Mouse (Mus musculus) lung, postnatal 25 days (tissue): ENCODE measurements at regions not wholly inside any gene's neighbourhood (a gene's known extent, or its start where the extent isn't known, plus 50 kb on each side); places are given as distances from the start of the nearest gene placed in this dataset.
A peak's percentile ranks its signal among the peaks of the same experiment; 100 is the strongest.

Experiments
- DNase-seq: peaks from one replicate; pipeline ENCODE4 v3.0.0; 2022; ENCODE audit warnings: low spot score

DNA sequence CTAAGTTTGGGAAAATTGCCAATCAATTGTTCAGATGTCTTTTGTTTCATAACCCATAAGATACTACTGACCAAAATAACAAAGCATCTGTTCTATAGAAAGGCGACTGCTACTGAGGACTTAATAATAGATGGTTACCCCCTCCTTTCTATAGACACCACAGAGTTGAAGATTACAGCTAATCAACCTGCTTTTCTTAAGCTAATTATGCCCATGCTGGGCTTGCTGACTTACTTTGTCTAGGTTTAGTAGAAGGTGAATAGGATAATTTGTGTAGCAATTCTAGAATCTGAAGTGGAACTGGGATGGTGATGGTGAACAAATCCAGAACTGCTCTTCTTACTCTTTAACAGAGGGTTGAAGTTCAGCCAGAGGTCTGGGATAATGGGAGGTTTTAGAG, 53.8 kb upstream of the Tbx18 start:
- no peak for DNase-seq

DNA sequence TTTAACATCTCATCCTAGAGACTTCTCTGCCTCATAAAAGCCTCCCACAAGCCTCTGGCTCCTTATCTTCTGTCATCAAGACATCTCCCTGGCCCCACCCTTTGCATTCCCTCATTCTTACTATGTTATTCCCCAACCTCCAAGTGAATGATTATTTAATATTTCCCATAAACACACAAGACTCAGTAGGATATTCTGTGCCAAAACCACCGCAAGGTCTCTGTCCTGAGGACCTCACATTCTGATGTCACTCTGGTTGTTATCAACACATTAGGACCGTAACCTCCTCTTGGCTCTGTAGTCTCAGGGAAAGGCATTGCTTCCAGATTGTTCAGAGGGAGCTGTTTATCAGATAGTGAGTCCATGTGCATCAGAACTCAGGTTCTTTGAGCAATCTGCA, 80.7 kb upstream of the Tbx18 start:
- no peak for DNase-seq

DNA sequence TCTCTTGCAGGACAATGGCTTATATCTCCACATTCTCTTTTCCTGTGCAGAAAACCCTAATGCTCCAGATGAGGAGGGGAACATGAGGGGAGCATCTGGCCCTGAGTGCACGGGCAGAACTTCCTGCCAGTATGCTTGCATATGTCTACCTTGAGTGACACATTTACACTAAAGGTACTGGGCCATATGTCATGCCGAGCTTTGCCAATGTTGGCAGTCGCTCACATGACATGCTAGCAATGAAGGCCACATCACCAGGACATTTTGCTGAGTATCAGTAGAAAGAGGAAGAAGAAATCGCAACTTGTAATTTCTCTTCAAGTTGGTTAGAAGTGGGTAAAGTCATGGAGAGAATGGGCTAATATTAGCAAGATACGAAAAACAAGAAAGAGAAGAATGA, 91.2 kb upstream of the Tbx18 start:
- no peak for DNase-seq

DNA sequence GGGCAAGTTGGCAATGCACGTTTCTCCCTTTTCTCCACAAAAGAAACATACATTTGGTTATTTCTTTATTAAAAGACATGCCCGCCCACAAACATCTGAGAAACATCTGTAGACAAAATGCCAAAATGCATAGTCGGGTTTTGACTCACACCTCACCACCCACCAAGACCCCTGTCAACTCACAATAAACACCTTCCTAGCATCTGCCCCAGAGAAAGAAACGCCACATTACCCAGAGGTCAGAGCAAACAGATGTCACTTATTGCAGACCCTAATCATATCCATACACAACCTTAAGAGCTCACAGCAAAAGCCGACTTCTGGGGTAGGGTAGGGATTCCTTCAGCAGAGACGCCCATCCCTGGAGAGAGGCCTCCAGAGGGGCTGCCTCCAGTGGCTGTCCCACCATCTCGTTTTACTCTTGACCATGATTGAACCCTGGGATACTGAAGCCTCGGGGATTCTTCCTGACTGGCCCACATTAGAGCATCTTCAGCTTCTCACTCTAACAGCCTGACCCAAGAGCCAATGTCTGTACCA, 93.7 kb upstream of the Tbx18 start:
- no peak for DNase-seq

DNA sequence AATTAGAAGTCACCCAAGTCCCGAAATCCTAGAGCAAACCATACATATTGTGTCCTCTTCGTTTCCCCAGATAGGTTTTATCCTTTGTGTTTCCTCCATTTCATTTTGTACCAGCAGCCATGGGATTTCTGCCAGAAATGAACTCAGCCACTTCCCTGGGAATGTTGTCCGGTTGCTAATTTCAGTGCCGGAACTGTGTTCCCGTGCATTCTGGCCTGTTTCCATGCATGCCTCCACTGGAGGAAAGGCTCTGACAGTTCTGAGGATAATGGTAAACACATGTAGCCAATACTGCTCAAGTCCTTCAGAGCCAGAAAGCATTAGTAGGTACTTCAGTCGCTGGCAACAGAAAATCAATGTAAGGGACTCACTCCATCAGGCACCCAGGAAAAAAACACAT, 112.8 kb upstream of the Tbx18 start:
- peak; percentile 36 for DNase-seq

DNA sequence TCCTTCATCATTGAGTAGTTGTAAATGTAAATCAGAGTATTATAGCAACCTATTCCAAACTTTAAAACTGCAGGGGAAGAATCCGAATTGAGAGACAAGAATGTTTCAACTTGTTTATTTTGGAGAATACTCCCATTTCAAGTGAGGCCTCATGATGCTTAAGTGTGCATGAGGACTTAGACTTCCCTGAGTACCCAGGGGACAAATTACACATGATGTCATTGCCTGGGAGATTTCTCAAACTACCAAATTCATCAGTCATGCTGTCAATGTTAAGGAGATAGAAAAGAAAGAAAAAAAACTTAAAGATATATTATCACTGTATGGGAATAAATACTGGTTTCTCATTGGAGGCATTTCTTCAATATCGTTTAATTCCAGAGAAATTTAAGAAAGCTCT, 113.4 kb upstream of the Tbx18 start:
- no peak for DNase-seq

DNA sequence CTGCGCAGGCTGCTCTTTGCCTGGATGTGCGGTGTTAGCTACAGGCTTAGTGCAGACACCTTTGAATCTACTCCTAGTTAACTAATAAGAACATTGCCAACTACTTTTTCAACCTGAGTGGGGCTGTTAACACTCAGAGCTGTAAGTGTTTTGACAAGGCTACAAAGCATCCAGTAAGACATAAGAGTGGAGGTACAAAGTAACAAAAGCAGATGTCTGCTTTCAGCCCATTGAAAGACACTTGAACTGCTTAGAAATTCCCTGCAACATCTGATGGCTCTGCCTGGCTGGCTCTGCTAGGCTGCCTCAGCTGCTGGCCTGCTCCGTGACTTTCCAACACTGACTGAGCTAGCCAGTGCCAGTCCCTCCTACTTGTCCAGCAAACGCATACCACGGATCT, 117.8 kb upstream of the Tbx18 start:
- DNase-seq, result no peak

DNA sequence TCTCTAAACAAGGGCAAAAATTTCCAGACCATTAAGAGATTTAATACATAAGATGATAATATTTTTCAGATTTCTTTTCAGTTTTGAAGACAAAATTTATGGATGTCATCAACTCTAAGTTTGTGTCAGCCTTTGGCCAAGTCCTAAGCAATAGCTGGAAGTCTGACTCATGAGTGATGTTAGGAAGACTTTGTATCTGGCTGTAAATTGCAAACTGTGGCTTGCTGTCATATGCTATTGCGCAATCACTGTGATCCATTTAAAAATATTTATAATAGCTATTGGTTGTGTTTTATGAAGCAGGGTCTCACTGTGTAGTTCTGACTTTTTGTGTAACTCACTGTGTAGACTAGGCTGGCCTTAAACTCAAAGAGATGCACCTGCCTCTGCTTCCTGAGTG, 119.1 kb upstream of the Tbx18 start:
- DNase-seq, result no peak

DNA sequence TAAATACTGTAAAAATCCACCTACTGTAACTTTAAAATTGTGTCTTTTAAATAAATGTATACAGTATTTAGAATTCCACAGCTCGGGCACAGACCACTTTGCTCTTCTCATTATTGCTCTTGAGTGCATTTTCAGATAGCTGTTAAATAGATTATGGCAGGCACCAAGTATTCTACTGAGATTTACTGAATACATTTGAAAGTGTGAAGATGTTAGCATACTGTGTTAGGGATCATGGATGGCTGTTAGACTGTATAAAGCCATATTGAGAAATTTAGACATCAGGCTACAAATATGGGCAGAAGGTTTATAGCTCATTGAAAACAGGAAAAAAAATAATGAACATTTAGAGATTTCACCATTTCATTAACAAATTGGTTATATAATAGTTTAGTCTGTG, 130.5 kb upstream of the Tbx18 start:
- no peak for DNase-seq

DNA sequence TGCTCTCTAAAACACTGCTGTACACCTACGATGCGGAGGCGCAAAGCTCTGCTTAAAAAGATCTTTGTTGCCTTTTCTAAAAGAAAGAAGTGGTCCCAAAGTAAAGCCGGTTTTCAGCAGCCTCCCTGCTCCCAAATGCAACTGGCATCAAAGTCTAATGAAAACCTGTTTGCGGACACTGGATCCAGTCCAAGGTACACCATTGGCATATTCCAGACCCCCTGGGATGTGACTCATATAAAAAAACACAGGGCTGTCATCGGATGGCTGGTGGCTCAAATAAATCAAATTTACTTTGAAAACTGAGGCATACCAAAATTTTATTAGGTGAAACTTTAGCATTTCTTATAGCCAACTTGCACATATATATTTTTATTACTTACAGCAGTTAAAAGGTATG, 134.2 kb upstream of the Tbx18 start:
- DNase-seq, result no peak

DNA sequence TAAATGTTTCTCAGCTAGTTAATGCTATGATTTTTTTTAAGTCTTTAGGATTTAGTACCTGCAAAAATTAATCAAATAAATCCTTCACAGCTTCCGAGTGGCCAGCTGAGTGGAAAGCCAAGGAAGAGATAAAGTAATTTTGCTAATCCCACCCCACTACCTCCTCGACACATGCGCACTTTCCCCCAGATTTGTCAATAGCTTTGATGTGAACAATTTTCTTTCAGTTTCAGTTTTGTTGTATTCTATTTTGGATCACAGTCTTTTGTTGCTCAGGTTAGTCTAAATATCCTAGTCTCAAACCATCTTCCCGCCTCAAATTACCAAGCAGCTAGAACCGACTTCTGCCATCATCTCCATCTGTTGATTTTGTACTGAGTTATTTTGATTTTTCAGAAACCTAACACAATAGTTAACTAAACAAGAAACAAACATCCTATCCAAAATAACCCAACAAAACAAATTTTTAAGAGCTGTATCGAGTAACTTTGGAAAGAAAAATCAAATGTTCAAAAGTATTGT, 141.4 kb upstream of the Tbx18 start:
- no peak for DNase-seq

DNA sequence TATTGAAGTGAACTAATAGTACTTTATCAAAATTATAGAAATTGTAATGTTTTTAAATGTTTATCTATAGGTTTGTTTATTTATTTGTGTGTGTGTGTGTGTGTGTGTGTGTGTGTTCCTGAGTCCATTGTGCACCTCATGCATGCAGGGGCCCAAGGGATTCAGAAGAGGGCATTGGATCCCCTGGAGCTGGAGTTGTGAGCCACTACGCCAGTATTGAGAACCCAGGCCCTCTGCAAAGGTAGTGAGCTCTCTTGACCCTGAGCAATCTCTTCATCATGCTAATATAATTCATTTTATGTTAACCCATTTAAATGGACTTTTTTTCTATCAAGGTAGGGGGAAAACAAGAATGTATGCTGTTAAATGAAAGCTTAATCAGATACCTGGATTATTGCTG, 151.5 kb upstream of the Tbx18 start:
- no peak for DNase-seq

DNA sequence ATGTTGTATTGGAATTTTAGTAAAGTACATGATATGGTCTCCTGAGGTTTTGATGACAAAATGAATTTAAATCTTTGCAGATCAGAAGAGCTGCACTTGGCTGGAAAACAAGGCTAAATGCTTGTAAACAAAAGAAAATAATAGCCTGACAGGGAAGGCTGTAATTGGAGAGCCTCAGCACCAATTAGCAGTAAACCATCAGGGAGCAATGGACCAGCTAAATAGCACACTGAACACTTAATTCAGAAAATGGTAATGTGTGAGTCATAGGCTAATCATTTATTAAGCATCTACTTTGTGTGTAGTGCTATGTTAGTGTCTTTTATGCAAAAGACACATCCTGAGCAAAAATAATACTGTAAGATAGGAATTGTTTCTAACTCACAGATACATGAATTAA, 152.0 kb upstream of the Tbx18 start:
- DNase-seq, result no peak

DNA sequence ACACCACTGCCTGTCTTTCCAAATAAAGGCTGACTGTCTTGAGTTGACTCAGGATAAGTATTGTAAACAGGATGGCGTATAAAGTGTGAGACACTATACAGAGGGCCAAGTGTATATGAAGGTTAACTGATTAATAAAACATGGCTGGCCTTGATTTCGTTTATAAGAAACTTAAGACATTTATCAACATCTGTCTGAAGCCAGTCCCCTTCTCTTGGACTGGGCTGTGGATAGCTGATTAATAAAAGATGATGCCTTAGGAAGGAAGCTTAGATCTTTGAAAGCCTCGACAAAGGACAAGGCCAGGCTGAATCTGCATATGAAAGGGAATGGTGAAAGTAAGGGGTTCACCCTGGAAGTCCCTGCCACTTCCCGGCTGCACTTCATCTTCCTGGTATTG, 163.0 kb upstream of the Tbx18 start:
- DNase-seq, result no peak

DNA sequence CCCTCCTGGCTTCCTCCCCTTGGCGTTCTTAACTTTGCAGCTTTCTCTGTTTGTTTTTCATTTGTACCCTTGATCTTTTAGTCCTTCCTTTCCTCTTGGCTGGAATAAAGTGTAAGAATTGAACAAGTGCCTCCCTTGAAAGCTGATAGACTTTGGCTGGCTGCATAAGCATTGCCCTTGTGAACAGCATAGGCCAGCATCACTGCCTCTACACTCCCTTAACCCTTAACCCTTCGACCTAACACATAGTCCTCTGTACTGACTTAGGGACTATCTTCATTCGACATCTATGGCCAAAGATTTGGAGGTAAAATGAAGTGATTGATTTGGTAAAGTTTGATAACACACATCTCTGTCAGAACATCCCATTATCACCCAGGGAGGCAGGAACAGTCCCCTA, 163.5 kb upstream of the Tbx18 start:
- no peak for DNase-seq

DNA sequence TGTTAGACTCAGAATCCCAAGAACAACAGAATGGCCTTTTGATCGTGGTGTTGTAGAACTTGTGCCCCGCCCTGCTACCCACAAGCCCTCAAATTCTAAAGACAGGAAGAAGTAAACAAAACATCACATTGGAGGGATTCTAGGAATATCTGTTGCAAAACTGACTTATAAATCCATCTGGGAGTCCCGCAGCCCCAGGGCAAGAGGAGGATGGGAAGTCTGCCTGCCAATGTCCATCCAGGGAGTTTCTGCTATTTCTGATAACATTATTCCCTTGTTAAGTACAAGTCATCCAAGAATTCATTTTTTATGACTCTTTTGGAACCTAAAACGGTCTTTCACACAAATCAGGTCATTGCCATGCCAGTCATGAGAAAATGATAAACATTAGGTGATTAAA, 164.5 kb upstream of the Tbx18 start:
- no peak for DNase-seq

DNA sequence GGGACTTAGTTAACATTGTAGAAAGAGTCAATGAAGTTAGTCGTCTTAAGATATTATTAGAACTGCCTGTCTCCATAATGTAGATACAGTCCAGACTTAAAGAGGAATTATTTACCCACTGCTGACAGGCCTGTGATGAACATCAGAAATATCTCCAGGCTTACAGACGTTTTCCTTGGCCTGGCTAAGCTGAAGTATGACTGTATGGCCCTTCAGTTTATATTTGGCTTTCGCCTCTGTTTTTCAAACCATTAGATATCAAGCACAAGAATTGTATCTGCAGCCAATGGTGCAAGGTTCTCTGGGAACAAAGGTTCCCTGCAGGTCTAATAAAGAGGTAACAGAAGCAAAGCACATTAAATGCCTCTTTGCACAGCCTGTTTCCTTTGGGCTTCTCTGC, 166.3 kb upstream of the Tbx18 start:
- no peak for DNase-seq

DNA sequence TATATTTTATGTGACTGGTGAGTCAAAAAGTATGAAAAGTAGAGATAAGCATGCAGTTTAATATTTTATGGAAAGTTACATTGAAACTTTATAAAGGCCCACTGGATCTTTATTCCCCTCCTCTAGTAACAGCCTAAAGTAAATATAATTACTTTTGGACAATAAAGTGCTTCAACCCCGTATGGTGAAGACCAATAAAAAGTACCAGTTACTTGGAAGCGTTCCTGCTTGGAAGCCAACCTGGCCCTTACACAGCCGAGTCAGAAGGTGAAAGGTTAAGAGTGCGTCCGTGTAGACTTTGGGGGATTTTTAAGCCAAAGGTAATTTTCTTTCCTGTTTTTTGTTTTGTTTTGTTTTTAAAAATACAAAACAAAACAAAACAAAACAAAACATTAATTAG, 168.3 kb upstream of the Tbx18 start:
- no peak for DNase-seq

DNA sequence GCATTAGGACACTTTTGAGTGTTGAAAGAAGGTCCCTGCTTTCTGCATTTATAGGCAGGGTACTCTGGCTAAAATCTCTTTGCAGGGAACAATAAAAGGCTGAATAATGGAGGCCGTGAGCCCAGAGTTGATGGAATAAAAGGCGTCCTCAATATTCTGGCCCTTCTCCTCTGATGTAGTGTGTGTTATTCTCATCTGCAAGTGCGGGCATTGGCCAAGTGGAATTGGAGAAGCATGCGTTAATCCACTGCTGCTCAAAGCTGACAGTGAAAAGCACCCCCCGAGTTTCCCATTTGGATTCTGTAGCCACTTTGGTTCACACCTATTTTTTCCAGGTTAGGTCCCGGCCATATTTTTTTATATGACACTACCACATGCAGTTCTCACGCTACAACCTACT, 168.7 kb upstream of the Tbx18 start:
- DNase-seq, result no peak

DNA sequence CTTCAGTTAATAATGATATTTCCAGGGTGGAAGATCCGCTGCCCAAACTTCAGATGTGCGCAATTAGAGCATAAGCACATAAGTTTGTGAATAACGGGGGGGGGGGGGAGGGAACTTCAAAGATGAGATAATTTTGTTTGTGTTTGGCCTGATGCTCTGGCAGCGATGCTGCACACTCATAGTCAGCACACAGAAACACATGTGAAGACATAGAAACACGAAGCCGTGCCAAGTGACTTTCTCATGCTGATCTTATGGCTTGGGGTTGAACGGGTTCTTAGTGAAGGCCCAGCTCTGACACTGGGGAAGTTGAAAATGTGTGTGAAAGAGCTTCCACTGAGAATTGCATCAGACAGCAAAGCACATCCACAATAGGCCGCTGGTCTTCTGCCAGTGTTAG, 190.2 kb upstream of the Tbx18 start:
- DNase-seq, result no peak

DNA sequence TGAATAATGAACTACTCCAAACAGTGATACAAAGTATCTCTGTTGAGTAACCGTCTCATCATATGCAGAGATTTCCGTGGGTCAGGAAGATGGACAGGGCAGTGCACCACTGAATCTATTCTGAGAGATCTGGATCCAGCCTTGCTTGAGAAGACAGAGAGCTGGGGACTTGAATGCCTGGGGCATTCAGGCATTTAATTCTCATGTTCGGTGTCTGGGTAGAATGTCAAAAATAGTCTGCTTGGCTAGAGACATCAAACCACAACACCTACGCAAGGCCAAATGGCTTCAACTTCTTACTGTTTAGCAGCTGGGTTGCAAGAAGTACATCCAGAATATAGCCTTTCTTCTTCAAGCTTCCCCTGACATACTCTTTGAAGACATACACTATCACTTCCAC, 194.1 kb upstream of the Tbx18 start:
- no peak for DNase-seq

DNA sequence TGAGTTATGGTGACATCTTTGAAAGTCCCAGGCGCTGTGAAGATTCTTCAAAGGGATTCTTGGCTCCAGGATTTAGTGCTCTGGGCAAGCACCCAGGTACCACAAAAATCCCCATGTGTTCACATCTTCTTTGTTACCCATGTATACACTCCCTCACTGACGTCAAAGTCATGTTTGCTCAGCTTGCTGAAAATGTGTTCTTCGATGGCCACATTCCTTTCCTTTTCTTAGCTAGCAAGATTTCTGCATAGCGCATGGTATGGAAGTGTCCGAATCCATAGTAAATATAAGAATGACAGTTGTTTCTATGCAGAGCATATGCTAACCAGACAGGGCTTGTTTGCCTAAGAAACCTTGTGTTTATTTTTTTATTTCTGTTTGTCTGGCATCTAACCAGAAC, 202.2 kb upstream of the Tbx18 start:
- no peak for DNase-seq

DNA sequence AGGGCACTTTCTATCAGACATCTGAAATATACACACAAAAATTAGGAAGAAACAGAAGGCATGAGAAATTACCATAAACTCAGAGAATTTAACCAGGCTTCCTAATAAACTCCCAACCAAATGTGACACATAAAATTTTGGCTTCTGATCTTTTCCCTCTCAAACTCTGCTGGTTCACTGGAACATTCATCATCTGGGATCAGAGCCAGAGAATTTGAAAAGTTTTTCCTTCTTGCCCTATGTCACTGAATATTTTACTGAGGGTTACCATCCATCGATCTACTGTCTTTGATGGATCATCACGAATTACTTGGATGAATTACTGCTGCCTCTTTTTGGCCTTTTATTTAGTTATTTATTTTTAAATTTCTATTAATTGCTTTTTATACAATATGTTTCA, 221.4 kb upstream of the Tbx18 start:
- DNase-seq, result no peak

DNA sequence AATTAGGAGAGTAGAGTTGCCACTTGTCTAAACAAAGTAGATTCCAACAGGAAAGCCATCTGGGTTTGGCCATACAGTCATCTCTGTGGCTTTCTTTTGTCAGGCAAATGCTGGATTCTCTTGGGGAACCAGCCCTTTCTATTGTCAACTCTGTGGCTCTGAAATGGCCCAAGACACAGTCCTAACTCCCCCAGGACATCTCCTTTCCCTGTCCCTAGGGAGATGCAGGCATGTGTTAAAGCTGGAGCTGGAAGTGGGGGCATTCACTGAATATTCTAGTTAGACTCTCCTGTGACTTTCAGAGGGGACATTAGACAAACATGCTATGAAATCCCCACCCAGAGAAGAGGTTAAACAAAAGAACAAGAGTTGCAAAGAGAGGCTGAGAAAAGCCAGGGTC, 223.9 kb upstream of the Tbx18 start:
- no peak for DNase-seq

DNA sequence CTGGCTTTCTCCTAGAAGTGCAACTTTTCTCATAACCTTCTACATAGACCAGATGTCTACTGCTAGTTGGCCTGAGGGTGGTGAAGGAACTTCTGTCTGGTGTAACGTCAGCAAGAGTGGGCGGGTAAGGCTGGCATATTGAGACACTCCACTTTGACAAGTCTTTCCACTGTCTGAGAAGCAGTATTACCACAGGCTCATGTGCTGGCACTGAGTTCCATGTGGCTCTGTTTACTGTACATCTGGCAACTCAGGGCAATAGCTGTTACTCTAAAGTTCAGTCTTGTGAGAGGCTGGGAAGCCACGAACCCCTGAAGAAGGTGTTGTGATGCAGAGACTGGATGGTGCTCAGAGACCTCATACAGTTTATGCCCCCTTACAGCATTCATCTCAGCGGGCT, 230.7 kb upstream of the Tbx18 start:
- DNase-seq, result no peak
